Mouse (Mus musculus): ENCODE measurements around the gene Tdrd5.
"Not testable (repeated sequence)": the region's sequence is repeated elsewhere in the genome, so short reads cannot be mapped to it uniquely, and the experiment has no call there.

The Tdrd5 gene

DNA sequence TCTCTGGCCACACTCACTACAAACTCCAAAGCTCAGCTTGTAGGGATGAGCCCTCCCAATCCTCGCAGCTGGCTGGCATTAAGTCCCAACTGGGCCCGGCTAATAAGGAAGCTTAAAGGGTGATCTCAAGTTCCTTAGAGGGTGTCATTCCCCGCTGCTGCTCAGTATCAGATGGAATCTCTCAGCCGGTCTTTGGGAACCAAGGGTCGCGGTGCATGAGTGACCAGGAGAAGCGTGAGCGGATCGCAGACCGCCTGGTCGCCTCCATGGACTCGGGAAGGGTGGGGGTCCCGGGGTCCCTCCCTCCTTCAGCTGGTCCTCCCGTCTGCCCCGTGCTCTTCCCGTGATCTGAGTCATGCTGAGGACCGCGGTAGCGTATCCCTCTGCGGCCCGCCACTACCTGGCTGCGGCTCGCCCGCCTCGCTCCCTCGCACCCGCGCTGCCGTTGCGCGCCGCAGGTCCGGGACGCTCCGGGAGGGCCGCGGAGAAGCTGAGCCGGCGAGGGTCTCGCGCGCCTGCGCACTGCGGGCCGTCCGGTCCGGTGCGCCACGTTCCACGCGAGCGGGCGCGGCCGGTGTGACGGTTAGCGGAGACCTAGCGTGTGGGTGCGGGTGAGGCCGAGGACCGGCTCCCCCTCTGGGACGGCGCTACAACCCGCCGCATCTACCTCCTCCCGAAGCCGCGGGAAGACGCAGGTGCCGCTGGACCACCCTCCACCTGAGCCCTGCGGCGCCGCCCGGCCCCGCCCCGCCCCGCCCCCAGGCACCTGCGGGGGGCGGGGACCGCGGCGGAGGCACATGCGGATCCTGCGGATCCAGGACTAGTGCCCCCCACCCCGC is at the start of gene Tdrd5:
Tdrd5 (minus strand) TSS at position 754 of the 839 bp plus-strand sequence.
- no peak for DNase-seq

DNA sequence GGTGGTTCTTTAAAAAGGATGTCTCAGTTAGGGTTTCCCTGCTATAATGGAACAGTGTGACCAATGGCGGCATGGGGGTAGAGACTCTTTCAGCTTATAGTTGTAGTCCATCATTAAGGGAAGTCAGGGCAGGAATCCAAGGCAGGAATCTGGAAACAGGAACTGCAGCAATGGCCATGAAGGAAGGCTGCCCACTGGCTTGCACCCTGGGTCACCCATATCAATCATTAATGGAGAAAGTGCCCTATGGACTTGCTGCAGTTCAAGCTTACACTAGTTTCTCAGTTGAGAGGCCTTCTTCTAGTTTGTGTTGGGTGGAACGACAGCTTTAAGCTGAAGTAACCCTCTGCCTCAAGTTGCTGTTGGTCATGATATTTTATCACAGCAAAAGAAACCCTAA is 49.0 kb upstream of the Tdrd5 start:
- no peak for DNase-seq

DNA sequence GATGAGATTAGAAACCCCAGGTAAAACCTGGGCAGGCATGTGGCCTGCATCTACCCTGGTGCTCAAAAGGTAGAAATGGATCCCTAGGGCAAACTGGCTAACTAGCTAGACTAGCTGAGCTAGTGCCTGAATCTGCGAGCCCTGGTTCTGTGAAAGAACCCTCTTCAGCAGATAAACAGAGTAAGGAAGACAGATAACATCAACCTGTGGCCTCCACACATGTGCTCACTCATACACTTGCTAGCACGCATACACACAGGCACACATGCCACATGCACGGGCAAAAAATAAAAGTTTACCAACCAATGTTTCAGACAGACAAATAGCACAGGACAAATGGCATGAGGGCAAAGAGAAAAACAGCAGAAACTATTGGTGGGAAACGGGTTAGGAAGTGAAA is 47.0 kb upstream of the Tdrd5 start:
- no peak for DNase-seq

DNA sequence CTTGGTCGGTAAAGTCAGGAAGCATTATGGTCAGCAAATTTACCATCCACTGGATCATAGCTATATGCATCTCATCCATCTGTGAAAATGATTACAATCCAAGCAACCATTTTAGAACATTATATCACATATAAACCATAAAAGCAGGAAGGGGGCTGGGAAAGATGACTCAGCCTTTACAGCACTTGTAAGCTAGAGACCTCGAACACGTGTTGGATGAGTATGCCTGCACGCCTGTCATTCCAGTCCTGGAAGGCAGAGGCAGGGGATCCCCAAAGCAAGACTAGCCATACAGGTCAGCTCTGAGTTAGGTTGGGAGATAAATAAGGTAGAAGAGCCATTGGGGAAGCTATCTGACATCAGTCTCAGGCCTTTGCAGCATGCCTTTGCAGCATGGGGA is 45.6 kb upstream of the Tdrd5 start:
- no peak for DNase-seq

DNA sequence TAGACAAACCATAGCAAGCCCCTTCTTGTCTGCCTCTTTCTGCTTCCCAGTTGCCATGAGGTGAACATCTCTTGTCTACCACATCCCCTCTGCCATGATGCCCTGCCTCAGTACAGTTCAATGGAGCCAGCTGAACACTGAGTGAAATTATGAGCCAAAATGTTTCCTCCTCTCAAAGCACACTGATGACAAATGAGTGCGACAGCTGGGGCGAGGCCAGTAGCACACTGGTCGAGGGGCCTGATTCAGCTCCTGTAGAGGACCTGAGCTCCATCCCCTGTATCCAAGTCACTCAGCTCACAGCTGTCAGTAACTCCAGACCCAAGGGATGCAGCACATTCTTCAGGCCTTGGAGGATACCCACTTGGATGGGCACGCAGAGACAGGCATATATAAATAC is 42.2 kb upstream of the Tdrd5 start:
- DNase-seq = no peak

DNA sequence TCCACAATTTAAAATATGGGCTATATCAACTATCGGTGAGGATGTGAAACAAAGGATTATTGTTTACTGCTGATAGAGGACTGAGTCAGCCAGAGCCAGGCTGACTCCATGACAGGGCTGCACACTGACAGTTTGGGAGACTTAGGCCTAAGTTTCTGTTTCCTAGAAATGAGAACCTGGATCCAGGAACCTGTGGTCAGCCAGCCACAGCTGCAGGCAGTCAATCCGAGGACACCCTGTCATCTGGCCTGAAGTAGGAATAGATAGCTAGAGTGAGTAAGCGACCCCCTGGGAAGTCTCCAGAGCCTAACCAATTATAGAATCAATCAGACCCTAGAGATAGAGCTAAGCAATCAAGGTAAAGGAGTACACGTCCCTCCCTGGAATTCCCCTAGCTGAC is 41.0 kb upstream of the Tdrd5 start:
- no peak for DNase-seq

DNA sequence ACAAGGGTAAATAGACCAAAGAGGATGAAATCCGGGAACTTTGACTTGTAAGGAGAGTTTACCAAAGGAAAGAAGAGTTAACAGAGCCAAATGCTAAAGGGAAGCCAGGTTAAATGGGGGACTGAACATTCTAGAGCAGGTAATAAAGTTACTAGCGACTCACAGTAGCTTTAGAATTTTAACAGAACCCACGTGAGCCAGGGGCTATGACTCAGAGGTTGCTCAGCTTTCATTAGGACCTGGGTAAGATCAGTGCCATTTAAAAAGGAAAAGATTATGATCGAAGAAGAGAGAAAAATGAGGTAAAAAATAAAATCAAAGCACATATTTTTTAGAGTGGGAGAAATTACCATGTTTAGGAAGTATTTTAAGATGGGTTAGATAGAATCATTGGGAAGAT is 37.4 kb upstream of the Tdrd5 start:
- no peak for DNase-seq

DNA sequence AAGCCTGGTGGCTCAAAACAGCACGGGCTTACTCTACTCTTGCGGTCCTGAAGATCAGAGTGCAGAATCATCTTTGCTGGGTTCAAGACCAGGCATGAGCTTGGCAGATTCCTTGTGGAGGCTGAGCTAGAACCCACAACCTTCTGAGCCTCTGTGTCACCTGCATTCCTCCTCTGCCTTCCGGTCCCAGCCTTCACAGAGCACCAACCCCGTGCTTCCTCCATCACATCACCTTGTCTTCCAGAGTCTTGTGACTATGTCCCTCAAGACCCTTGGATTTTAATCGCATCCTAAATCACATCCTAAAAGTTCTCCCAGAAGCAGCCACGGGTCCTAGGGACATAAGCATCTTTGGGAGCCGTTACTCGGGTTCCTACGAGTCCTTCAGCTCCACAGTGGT is 19.7 kb upstream of the Tdrd5 start:
- no peak for DNase-seq

DNA sequence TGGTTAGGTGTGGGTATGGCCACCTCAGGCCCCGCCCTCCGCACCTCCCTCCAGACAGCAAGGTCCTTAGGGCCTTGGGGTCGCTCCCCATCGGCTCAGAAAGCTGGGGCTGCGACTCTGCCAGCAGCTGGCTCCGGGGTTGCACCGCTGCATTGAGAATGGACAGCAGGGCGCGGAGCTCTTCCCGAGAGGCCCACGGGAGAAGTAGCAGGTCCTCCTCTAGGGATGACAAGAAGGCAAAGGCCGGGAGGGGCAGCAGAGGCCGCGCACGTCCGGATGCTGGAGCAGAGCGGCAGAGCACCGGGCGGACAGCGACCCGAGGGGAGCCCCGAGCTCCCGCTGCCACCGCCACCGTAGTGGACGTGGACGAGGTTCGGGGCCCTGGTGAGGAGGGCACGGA is 7.2 kb upstream of the Tdrd5 start, which contains the start of gene Nphs2:
Nphs2 (plus strand) TSS at position 98 of the 400 bp plus-strand sequence.
- DNase-seq = no peak

DNA sequence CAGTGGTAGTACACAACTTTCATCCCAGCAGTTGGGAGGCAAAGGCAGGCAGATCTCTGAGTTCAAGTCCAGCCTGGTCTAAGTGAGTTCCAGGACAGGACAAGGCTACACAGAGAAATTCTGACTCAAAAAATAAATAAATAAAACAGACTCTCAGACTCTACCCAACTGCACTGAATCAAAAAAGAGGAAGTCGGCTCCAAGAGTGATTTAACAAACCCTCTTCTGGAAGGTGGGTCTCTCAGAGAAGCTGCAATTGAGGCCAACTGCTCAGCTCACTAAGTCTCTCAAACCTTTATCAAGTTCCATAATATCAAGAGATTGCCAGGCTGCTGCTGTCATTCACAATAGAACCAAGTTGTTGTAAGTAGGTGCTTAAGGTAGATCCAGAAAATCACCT is 5.1 kb upstream of the Tdrd5 start:
- no peak for DNase-seq

DNA sequence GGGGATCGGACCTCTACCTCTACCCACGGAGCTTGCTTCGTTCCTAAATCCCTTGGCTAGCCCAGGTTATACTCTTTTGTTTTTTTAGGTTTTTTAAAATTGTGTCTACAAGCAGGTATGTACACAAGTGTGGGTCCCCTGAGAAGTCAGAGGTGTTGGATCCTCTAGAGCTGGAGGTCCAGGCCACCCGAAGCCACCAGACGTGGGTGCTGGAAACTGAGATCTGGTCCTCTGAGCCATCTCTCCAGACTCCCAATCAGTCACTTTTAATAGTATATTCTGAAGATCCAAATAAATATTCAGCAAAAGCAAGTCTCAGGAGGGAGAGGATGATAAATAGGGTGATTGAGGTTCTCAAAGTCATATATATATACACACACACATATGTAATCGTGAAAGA is 13.4 kb downstream of the Tdrd5 start:
- DNase-seq = no peak

DNA sequence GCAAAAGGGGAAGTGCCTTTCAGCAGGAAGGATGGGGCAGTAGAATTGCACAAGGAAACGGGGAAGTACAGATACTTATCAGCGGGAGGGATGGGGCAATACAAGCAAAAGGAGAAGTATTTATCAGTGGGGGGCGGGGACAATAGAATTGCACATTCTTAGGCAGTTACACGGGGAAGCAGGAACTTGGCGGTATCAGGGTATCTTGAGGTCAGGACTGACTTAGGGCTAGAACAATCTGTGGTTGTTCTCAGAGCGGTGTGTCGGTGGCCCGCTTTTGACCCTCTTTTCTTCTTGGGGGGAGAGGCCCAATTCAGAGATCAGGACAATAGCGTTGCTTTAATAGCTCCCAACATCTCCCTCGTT is 14.3 kb downstream of the Tdrd5 start:
- not testable (repeated sequence) for DNase-seq

DNA sequence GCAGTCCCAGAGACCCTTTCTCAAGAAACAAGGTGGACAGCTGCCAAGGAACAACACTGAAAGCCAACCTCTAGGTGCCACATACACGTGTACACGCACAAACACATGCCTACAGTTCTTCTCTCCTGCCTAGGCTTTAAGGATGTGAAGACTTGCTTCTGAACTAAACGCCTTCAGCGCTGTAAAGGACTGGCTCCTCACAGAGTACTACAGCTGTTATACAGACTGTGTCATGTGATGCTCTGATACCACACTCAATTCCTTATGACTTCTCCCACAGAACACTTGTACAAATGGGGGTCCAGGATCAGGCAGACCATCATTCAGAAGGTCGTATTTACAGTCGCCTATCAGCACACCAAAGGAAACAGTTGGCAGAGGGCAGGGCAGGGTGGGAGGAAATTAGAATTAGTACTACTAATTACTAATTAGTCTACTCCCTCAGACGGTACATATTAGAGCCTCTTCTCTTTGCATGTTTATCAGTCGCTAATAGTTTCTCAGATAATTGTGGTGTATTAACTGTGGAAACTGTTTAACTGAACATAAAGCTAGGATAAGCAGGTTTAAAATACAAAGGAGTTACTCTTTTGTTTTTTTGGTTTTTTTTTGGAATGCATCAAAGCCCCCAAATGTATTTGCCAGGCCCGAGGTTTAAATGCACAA is 14.8 kb downstream of the Tdrd5 start:
- no peak for DNase-seq

DNA sequence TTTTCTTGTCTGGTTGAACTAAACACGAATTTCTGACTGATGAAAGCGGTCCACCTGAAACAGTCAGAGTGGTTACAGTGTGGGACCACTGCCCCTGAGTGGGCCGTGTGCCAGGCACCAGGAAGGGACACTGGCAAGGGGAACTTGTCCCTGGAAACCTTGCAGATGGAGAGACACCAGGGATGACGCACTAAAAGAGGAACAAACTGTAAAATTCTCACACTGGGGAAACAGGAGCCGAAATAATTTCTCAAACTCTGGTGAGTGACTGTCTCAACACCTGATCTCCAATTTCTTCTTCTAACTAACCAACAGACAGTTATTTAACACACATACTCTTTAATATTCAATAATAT is 17.9 kb downstream of the Tdrd5 start:
- no peak for DNase-seq

DNA sequence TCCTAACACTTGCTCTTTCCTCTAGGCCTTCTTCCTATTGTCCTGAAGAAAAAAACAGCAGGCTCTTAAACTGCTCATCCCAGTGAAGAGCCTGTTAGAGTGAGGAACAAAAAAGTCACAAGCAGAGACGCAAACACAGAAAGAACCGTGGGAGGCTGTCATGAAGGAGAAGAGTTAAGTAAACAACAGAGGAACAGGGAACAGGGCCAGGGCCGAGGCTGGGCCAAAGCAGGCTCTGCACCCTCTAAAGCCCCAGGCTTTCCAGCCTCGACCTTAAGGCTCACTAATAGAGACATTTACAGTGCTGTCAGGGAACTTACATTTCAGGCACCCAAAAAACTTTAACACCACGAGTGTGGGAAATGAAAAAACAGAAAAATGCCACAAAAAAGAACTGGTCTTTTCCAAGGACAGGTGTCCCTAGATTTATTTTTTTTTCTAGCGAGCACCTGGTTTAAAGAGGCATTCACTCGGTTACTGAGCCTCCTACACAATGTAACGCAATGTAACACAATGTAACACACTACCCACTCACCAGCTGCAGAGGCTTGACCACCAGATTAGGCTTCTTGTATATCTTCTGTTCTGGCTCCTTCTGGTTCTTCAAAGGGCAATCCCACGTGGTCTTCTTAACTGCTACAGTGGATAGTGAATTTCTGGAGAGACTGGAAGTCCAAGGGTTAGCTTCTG is 18.5 kb downstream of the Tdrd5 start:
- DNase-seq = no peak

DNA sequence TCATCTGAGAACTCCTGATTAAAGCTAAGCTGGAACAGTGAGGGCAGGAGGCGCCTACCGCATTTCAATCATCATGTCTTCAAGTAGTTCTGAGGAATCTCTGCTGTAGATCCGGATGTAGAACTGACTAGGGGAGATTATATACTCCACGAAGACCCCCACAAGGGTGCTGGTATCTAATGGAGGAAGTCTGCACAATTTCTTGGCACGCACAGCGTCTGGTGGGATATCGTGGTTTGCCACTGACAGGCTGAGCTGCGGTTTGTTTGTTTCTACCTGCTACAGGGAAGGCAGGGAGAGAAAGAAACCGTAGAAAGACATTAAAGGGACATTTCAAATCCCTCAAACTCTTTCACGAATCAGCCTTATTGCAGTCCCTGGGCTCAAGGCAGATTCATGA is 19.3 kb downstream of the Tdrd5 start:
- DNase-seq = no peak

DNA sequence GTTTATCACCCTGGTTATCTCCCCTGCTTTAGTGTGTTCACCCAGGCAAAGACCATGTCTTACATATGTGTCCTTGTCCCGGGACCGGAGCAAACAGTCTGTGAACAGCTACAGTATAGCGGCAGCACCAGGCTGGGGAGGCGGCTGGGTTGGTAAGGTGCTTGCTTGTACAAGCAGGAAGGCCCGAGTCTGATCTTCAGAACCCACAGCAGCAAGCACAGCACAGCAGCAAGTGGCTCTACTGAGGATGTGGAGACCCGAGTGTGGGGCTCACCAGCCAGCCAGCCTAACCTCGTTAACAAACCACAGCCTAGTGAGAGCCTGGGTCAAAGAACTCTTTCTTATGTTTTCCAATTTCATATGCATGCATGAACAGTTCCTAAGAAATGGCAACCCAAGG is 23.3 kb downstream of the Tdrd5 start:
- DNase-seq = no peak

DNA sequence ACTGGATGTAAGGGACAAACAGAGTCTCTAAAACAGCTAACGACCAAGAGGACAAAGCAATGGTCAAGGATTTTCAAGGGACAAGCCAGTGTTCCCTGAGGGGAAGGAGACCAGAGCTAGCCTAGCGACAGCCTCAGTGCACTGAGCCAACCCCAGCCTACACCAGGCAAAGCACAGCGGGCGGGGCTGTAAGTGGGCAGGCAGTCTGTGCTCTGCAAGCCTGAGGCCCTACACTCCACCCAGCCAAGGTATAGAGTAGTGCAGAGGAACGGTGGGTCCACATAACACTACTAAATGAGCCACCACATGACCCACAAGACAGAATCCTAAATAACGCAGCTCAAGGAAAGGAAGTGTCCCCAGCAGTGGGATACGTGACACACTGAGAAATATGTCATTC is 29.8 kb downstream of the Tdrd5 start:
- DNase-seq = no peak

DNA sequence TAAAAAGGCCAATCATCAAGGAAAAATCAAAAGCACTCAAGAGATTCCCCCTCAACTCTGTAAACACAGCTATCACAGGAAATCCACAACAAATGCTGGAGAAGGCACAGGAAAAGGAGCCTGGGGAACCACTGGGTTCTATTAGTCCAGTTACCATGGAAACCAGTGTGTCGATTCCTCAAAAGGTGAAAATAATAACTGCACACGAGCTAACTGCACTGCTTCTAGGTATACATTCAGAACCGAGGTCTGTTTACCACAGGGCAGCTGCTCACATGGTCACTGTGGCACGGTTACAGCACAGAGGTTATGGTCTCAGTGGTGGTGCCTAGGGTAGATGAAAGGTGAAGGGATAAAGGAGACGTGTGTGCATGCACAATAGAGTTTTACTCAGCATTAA is 31.8 kb downstream of the Tdrd5 start:
- DNase-seq = no peak

DNA sequence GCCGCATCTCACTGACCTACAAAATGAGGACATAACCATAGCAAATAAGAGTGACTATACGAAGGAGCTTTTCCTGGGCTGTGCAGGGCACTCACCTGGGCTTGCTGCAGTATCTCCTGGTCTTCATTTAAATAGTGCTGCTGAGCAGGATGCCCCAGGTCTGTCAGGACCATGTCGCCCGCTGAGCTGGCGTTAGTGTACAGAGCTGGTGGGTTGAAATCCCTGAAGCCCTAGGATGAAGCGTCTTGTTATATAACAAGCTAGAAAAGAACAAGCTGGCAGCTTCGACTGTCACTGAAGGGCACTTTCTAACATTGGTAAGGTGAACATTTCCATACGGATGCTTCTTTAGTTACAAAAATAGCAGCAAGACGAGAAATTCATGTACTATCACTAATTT is 33.0 kb downstream of the Tdrd5 start:
- DNase-seq = no peak

DNA sequence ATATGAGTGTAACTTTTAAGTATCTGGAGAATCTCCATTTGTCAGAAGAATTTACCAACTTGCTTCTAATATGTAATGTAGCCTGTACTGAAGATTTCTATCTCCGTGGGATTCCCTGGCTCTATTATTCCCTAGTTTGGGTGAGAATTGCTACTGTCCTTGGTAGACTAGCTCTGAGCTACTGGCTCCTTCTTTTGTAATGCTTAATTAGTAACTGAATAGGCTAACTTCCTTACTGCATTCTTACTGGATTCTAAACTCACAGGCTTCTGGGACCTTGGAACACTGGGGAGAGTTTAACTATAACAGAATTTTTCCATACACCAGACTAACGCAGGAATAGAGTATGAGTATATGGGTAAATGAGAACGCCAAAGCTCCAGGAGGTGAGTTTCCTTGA is 34.9 kb downstream of the Tdrd5 start:
- not testable (repeated sequence) for DNase-seq

DNA sequence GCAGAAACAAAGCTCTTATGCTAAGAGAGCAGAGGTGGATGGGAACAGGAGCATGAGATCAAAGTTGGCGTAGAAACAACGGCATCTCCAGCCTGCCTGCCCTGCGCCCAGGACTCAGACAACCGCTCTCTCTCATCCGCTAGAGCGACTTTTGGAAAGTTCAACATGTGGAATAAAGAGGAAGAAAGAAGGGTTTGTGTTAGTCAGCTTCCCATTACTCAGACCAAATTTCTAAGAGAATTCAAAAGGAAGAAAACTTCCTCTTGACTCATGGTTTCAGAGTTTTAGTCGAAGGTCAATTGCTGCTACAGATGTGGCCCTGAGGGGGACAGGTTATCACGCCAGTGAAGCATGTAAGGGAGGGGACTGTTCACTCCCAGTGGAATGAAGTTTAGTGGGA is 39.5 kb downstream of the Tdrd5 start:
- no peak for DNase-seq

DNA sequence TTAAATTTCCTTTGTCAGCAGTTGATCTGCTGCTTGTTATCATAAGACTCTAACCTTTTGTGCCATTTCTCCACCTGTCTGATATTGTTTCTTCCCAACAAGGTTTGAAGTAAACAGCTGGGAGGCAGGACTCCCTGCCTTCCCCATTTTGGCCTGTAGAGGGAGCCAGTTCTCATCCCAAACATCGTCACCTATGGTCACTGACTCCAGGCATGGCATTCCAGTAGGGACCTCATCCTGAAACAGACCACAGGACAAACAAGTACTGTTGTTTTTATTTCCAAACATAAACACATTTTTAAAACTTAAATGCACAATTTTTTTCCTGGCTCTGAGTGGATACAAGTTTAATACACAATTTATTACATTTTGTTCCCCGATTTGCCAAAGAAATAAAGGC is 40.1 kb downstream of the Tdrd5 start:
- DNase-seq = peak; percentile 57

DNA sequence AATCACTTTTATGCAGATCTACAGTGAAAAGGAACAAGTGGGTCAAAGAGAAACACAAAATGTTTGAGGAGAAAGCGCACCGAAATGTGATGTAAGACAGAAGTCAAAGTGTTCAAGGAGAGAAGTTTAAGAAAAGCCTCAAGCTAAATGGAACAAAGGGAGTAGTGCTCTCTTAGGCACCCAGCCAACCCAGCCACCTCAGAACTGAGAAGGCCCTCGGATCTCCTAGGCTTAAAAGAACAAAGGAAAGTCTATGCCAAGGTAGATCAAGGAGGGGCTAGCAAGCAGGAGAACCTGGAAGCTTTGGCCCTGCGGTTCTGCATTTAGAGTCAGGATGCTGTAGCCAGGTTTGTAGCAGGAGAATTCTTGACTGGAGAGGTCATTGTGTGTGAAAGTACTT is 48.6 kb downstream of the Tdrd5 start:
- DNase-seq = no peak

All from cerebellum, adult 9-10 months (tissue).